Mouse (Mus musculus): Measurements from ENCODE around the gene Setd5. TPM values are rescaled to one million over a fixed set of nuclear protein-coding genes. Genes with fewer than 3 reads are reported as not detected.

The Setd5 gene
- total RNA-seq (2021), result 10 to 100 TPM; 54.8 to 82.3 TPM
- long read RNA-seq, experiment 1, partial matches to known transcripts, result 2 of 4 reads
- long read RNA-seq, experiment 1, other reads (novel, unspliced or antisense), result 1 of 4 reads
- long read RNA-seq, experiment 2, partial matches to known transcripts, result 5 of 6 reads
- long read RNA-seq, experiment 2, other reads (novel, unspliced or antisense), result 1 of 6 reads

DNA sequence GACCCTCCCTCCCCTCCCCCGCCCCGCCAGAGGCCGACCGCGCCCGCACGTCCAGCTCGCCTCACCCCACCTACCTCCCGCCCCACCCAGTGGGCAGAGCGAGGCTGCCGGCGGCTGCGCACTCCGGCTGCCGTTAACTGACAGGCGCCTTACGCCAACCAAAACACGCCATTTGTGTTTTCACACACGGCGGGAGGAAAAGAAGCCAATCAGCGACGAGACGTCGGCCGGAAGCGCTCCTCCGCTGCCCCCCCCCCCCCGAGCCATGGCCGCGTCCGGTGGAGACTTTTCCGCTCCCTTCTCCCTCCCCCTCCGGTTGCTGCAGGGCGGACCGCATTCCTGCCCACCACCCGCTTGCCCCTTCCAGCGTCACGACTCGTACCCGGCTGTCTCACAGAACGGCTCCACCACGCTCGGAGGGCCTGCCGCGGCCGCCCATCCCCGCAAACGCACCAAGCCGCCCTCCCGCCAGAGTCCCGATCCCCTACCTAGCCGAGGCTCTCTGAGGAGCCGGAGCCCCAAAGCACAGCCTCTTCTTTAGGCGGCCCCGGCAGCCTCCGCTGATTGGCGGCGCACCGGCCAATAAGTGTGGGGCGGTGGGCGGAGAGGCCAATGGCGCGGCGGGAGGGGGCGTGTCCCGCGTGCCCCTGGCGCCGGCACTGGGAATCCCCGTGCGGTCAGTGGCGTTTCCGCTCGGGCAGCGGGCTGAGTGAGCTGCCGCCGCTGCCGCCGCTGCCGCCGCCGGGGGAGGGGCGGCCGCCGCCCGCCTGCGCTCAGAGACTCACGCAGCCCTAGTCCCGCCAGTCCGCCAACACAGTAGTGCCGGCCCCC is at the start of gene Setd5:
Gene Setd5, plus strand, starts transcription at position 680 of the 831 bp plus-strand sequence.
- peak; percentile 99 for DNase-seq

DNA sequence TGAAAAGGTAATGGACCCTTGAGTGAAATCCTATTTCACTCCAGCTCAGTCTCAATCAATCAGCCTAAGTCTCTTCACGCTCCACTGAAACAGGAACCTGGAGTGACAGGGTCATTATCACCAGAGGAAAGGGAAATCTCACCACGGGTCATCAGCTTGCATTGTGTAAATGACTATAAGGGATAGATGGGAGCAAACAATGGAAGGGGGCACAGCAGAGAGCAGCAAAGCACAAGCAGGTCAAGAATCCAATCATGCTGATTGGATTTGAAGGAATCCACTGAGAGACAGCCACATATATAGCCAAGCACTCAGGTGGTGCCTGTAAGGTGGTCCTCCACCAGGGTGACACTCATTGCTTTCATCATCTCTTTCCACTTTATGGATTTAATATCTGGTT is 49.7 kb upstream of the Setd5 start:
- DNase-seq, result no peak

DNA sequence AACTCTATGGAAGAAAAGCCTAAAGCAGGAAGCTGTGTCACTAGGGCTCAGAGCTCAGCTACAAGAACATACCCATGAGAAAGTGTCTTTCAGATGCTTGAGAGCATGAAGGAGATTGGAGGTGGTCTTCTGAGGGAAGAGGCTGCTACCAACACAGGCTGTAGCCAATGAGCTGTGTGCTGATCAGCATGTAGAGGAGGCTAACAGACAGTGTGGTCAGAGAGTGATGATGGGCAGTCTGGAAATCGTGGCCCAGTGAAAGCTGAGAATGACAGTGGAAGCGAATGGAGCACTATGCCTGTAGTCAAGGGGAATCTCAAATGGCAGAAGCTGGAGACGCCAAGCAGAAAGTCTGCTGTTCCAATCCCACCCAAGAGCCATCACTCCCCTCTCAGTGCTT is 48.2 kb upstream of the Setd5 start:
- DNase-seq, result no peak

DNA sequence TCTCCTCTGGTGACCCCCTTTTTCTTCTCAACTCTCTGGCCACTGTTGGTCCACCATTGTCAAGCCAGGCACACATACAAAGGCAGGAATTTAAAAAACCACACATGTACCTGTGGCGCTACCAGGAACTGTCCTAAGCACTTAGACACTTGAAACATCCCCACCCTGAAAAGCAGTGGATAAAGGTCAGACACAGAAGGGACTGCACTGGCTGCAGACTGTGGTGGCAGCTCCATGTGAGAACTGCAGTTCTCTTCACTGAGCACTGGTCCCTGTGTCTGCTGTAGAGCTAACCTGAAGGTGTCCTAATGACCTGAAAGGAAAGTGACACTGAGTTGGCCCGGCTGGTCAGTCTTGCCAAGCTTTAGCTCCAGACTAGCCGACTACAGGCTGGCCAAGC is 46.6 kb upstream of the Setd5 start:
- DNase-seq, result no peak

DNA sequence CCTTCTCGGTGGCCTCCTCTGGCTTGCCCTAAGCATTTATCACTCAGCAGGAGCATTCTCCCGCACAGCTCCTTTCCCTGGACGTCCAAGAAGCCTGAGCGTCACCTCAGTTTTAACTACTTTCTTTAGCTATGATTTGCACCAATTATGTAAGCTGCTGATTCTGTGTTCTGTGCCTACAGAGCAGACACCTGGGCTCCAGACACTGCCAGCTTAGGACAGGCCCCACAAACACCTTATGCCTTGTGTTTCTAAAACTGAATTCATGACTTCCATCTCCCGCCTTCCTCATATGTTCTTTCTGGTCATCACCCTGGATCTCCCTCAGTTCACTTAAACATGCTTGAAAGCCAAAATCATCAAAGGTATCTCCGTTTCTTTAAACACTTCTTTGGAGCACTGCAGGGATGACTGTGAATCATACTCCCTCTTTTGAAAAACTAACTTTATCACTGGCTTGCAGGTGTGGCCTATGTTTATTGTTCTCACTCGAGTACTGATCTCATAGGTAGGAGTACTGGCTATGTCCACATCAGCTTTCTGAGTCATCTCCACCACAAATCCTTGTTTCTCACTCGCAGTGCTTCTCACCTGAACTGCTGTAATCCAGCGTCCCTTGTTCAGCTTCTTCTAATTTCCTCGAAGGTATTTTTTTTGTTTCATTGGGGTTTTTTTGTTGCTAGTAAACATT is 46.0 kb upstream of the Setd5 start:
- DNase-seq, result no peak

DNA sequence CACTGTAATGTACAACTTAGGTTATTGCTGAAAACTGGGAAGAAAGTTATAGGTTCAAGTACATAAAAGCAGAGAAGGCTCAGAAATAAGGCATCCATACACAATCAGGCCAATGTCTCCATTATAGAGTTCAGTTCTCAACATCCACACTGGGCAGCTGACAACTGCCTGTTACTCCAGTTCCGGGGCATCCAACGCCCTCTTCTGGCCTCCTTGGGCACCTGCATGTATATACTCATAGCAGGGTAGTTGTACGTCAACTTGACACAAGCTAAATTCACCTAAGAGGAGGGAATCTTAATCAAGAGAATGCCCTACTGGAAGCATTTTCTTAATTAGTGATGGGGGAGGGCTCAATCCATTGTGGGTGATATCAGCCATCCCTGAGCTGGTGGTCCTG is 45.0 kb upstream of the Setd5 start:
- no peak for DNase-seq

DNA sequence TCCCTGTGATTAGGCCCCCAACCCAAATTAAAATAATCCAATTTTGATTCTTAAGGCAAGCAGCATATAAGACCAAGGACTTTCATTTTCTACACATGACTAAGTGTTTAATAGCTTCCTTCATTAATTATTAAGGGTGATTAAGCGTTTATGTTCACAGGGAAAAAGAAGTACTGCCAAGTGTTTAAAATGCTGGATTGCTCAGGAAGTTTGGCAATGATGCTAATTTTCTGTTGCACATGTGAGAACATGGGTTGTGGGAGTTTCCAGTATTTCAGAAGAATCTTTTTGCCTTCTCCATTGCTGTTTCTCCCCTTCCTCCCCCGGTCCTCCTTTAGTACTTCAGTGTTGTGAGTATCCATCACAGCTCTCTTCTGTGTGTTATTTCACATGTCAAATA is 44.0 kb upstream of the Setd5 start:
- no peak for DNase-seq

DNA sequence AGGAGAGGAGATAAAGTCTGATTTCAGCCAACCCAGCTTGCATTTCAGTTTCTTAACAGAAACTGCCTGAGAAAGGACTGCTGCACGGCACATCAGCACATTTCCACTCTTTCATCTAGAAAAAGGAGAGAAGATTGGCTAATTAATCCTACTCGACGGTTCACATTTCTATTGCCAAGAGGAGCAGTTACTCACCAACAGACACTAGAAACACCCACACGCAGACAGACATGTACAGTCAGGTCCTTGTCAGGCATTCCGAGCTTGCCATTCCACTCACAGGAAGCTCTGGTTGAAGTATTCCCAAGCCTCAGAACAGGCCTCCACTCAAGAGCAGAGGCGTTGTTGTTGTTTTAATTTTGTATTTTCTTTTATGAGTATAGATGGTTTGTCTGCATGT is 42.7 kb upstream of the Setd5 start:
- no peak for DNase-seq

DNA sequence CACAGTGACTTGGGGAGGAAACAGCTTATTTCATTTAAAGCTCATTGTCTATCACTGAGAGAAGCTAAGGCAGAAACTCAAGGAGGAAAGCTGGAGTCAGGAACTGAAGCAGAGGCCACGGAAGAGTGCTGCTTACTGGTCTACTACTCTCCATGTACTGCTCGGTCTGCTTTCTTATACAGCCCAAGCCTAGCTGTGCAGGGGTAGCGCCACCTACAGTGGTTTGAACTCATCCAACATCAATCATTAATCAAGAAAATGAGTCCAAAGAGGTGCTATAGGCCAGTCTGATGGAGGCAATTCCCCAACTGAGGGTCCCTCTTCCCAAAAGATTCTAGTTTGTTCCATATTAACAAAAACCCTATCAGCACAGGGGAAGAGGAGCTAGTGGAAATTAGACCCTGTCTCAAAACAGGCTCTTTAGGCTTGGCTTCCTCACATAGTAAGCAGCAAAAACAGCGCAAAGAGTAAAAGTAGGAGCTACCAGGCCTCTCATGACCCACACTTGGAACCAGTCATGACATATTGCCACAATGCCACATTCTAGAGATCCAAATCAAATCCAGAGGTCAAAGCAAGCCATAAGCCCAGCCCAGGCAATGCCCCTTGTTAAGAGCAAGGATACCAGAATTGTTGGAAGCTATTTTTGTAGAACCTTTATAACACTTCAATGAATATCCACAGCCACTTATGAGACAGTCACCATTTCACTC is 40.5 kb upstream of the Setd5 start:
- DNase-seq, result no peak

DNA sequence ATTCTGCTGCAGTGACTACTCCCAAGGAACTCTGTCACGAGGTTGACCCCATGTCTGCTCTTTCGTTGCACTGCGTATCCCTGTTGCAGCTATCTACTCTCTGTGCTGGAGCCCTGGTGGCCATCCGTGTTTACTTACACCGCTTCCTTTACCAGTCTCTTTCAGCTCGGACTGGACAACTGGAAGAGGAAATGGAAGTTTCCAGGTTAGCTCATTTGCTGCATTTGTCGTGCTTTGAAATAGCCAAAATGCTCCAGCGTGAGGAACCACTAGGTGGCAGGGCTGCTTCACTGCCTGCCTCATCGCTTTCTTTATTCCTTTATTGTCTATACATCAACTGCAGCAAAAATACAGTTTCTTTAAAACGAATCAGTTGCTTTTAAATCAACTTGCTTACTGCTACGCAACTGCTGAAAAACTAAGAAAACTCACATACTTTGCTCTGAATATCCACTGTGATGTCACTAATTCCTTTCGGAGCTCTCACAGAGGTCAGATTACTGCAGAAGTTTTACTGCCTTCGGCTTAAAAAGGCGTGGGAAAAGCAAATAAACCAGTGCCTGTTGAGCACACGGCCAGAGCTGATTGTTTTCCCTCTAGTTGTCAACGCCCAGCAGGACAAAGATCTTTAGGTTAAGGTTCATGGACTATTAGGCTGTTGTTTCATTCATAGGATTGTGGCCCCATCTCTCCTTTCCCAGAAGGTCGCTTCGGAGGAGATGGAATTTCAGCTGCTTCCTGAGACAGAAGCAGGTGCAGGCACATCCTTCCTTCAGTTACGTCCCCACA is 39.0 kb upstream of the Setd5 start:
- peak; percentile 44 for DNase-seq

DNA sequence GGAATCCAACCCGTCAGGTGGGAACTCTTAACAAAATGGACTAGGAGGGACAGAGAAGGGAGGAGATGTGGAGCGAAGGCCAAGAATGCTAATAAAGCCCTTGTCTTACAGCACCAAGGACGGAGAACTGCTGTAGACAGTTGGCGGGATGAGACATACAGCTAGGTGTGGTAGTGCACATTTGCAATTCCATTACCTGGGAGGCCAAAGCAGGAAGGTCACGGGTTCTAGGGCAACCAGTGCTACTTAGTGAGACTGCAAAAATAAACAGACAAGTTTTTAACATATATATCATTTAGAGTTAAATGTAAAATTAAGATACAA is 38.5 kb upstream of the Setd5 start:
- DNase-seq, result no peak

DNA sequence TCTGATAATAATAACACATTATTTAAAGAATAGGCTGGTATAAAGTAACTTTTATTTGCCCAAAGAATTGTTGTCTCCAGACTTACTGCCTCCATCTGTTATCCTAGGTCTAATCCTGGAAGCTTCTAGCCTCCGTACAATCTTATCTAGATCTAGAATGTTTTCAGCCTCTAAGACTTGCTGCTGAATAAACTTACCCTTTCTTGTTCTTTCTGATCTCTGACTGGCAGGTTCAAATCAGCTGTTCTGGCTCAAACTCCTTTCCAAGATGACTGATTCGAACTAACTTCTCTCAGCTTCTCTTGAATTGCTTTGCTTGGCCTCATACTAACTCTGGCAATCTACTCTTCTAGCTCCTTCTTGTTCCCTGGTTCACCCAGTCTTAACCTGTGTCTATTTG is 36.8 kb upstream of the Setd5 start:
- DNase-seq, result no peak

DNA sequence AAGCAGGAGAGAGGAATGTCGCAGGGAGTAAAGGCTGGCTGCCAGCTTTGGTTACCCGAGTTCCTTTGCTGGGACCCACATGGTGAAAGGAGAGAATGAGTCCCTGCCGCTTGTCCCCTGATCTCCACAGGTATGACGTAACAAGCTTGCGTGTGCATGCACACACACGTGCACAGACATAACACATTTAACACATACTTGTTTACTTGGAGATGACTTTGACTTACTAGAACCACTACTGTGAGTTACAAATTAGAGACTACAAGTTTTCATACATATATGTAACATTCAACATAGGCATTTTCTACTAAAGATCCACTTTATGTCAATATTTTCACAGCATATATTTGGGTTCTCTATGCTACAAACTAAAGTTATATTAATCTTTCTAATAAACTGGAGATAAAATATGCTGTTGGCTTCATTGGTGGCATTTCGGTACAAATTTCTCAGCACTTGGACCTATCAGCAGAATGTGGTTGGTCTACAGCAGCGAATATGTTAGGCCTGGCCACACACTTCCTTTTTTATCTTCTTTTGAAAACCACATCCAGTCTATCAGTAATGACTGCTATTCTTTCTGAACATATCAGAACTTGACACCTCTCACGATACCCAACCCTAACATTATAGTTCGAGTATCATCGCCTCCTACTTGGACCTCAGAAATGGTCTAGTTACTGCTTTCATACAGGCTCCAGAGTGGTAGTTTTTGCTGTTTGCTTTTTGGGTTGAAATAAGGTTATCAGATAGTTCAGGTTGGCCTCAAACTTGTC is 35.8 kb upstream of the Setd5 start:
- DNase-seq, result no peak

DNA sequence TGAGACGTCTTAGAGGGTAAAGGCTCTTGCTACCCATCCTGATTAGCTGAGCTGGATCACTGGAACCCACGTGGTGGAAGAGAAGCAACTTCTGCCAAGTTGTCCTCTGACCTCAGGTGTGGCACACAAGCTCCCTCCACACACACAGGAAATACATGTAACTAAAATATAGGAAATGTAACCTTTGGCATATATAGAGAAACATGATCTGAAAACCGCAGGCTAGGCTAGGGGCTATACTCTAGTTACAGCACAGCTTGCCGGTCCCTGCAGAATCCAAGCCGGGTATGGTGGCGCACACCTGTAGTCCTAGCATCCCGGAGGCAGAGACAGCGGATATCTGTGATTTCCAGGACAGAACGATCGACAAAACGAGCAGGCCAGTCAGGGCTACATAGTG is 31.6 kb upstream of the Setd5 start:
- DNase-seq, result peak; percentile 5

DNA sequence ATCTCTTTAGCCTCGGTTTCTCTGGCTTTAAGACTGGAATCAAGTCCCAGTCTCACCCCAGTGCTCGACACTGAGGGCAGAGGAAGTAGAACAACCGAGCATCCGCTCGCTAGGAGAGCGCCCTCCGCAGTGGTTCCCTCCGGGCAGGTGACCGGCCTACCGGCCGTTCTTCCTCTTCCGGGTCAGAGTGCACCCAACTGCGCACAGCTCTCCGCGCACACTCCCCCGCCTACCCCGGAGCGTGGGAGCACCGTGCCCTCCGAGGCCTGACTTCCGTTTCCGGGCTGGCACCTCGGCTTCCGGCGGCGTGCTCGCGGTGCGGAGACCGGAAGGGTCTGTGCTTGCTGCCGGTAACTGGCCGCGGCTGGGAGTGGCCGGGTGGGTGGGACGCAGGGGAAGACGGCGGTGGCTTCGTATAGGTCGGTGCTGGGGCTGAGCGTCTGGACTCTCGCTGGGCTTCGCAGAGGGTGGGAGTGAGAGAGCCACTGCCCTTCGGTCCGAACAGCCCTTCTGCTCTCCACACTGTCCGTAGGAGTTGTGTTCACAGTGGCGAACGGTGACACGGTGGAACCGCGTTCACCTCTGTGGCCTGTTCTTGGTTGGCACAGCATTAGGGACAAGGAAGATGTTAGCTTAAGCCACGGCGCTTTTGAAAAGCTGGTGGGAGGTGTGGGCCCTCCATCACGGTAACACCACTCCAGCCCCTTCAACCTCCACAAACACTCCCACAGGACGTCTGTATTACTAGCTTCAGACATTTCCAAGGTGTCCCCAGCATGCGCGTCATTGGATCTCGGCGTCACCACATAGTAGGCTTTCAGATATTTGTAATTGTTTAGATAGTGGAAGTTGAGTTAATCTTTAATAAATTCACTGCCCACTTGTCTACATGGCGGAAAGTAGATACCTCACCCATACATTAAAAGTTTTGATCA is 30.9 kb upstream of the Setd5 start, which contains the start of gene Thumpd3:
Gene Thumpd3, plus strand, starts transcription at position 185 of the 935 bp plus-strand sequence.
- peak; percentile 98 for DNase-seq

DNA sequence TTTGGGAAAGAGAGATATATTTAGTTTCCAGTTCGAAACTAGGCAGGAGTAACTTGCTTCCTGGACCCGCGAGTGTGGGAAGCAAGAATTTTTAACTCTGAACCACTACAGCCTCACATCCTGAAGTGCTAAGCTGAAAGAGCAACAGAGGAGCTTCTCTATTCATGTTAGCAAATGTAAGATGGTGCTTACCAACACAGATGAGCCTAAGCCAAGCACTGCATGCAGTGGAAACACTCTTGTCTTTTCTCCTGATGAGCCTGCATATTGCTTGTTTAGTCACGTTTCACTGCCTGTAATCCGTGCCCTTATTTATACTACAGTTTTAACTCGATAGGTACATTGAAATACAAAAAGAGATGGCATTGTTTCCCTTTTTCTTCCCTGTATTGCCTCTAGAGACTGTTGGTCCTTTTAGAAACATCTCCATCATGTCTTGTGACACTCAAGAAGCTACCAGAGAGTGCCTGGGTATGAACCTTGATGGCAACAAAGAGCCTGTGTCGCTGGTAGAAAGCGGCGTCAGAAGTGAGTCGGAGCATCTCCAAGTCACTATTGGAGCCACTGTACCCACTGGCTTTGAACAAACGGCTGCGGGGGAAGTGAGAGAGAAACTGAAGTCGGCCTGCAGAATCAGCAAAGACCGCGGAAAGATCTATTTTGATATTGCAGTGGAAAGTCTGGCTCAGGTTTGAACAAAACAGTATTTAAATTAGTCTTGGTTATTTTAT is 30.0 kb upstream of the Setd5 start:
- DNase-seq, result no peak

DNA sequence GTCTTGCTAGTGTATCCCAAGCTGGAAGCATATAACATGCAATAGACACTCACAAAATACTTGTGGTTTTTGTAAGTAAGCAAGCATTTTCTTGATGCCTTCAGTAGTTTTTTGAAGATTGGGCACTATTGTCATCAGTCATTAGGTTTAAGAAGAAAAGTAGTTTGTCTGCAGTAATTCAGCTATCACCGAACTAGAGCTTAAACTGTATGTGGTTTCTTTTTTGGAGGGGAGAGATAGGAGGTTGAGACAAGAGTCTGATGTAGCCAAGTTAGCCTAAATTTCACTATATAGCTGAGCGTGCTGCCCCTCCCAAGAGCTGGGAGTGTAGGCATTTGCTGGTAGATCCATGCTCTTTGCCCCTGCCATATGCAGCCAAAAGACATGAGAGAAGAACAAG is 28.8 kb upstream of the Setd5 start:
- no peak for DNase-seq

DNA sequence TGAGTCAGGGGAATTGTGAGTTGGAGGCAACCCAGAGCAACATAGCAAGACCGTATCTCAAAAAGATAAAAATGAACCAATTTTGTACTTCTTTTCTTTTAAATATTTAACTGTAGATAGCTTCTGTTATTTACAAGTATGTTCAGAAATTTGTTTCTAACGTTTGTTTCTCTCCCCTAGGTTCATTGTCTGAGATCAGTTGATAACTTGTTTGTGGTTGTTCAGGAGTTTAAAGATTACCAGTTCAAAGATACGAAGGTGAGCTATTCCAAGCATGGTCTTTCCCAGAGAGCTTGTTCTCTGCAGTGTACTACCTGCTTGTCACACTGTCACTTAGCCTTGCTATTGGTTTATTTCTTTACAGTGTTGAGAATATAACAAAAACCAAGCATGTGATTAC is 28.0 kb upstream of the Setd5 start:
- no peak for DNase-seq

DNA sequence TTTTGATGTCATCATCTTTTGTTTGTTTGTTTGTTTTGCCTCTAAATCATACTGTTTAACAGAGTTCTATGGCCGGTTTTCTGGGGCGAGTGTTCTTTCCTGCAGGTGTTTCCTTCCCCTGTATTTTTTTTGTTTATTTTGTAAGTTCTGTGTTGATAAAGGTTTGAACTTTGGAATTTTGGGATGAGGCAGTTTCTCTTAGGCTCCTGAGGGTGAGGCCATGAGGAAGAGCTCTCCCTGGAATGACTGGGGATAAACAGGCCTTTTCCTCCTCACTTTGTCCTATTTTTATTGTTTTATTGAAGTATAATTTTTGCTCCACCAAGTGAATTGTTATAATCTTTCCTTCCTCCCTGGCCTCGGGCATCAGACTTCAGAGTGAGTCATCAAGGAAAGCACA is 24.2 kb upstream of the Setd5 start:
- DNase-seq, result no peak

All from gastrocnemius, postnatal 10 days (tissue).